Mouse (Mus musculus): ENCODE results near the gene Gart. TPM values are rescaled to one million over a fixed set of nuclear protein-coding genes. Genes with fewer than 3 reads are reported as not detected.

The Gart gene
- total and polyA plus RNA-seq, 3 experiments = 356 to 722 (median 517) TPM

DNA sequence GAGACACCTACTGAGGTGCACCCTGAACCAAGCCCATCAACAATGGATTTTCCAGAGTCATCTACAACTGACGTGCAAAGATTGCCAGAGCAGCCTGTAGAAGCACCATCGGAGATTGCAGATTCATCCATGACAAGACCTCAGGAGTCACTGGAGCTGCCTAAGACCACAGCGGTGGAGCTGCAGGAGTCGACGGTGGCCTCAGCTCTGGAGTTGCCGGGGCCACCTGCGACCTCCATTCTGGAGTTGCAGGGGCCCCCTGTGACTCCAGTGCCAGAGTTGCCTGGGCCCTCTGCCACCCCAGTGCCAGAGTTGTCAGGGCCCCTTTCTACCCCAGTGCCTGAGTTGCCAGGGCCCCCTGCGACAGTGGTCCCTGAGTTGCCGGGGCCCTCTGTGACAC, 8.5 kb upstream of the Gart start:
- dilution Hi-C loops (cut with MboI; ENCODE audit: extremely low pct_ligation_motif_present, extremely low pct_unique_long_range_greater_than_20kb, low sequenced_read_pairs) = no loop called here
- H3K27me3 ChIP-seq (replicated peaks) = no peaks in the 10 kb centered on the region
- TF ChIP-seq ZC3H11A (IDR thresholded peaks at IDR 0.05; ENCODE audit: low read depth, low read length) (no peak), E2F4 (IDR thresholded peaks at IDR 0.05; ENCODE audit: insufficient replicate concordance, low read depth, low read length) (no peak), SIN3A (IDR thresholded peaks at IDR 0.05; ENCODE audit: low read length) (no peak), CHD2 (IDR thresholded peaks at IDR 0.05; ENCODE audit: low read length) (no peak), RAD21 (IDR thresholded peaks at IDR 0.05; ENCODE audit: low read depth, low read length) (no peak), ZKSCAN1 (IDR thresholded peaks at IDR 0.05; ENCODE audit: borderline replicate concordance, low read depth, low read length) (no peak)

DNA sequence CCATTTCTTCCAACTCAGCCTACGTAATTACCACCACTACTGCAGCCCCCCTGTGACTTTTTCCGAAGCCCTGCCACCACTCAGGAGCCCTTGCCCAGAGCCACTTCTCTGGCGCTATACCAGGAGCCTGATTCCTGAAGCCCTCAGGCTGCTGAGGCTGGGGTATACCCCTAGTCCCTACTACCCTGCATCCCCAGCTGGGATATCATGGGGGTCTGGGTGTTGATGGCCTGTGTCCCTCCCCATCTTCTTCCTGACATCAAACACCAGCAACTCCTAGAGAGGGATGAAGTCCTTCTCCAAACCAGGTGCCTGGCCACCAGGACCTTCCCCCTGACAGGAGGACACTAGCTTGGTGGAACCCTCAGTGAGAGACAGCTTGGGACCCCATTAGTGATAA, 5.4 kb upstream of the Gart start:
- dilution Hi-C loops (cut with MboI; ENCODE audit: extremely low pct_ligation_motif_present, extremely low pct_unique_long_range_greater_than_20kb, low sequenced_read_pairs) (no loop called here), in situ Hi-C loops (cut with MboI; ENCODE audit: low pct_ligation_motif_present, low pct_unique_long_range_greater_than_20kb, low sequenced_read_pairs) (no loop called here)
- Histone ChIP-seq H3K9me3 (replicated peaks; ENCODE audit: low read length) (no peaks in the 10 kb centered on the region), H3K36me3 (replicated peaks in 1 of 2; ENCODE audit: control insufficient read depth in 1 of 2, insufficient read depth in 1 of 2, low read length in 1 of 2) (peaks cover 43 to 67% of the 10 kb centered on the region in 2 experiments), H3K4me3 (replicated peaks in 1 of 3; ENCODE audit: low read depth in 2 of 3, low read length in 2 of 3, poor library complexity in 1 of 3) (no peak overlapping the region), H3K4me1 (ENCODE audit: control insufficient read depth in 1 of 2, insufficient read depth in 2 of 2) (peaks cover 5 to 40% of the 10 kb centered on the region in 2 experiments; a peak in 3 of 4 replicates), H3K27me3 (replicated peaks) (no peaks in the 10 kb centered on the region), H3K79me2 (replicated peaks; ENCODE audit: control insufficient read depth, extremely low read depth, insufficient read depth, poor library complexity, severe bottlenecking) (peaks cover 86% of the 10 kb centered on the region), H3K4me2 (ENCODE audit: insufficient read depth, low read depth, poor library complexity, severe bottlenecking) (no peak overlapping the region), H3K9ac (ENCODE audit: insufficient read depth, low read depth) (no peak overlapping the region), H3K27ac (ENCODE audit: insufficient read depth, low read depth) (no peak overlapping the region)
- TF ChIP-seq POLR2A (IDR thresholded peaks at IDR 0.05; ENCODE audit: low read depth, low read length) = peak; percentile 37; the same call in 1 of the 2 replicates
- no peak for TF ChIP-seq CTCF (conservative IDR thresholded peaks at IDR 0.05 in 1 of 2, IDR thresholded peaks at IDR 0.05 in 1 of 2; ENCODE audit: low read depth in 2 of 2, low read length in 2 of 2)
- no peak for TF ChIP-seq ZMIZ1 (IDR thresholded peaks at IDR 0.05; ENCODE audit: low read depth, low read length)
- no peak for TF ChIP-seq TCF12 (IDR thresholded peaks at IDR 0.05; ENCODE audit: low read depth, low read length)
- no peak for TF ChIP-seq ZKSCAN1 (IDR thresholded peaks at IDR 0.05; ENCODE audit: borderline replicate concordance, low read depth, low read length)
- TF ChIP-seq JUND (conservative IDR thresholded peaks at IDR 0.05; ENCODE audit: low read depth, low read length) = no peak
- TF ChIP-seq CHD2 (IDR thresholded peaks at IDR 0.05; ENCODE audit: low read length) = no peak
- no peak for TF ChIP-seq USF1 (IDR thresholded peaks at IDR 0.05; ENCODE audit: low read depth, low read length)
- TF ChIP-seq UBTF (IDR thresholded peaks at IDR 0.05; ENCODE audit: low read depth, low read length) = no peak
- DNase-seq (ENCODE audit: extremely low read depth) = no peak

More for the DNA sequence above, 8.5 kb upstream of the Gart start:
- Histone ChIP-seq H3K36me3 (replicated peaks in 1 of 2; ENCODE audit: control insufficient read depth in 1 of 2, insufficient read depth in 1 of 2, low read length in 1 of 2) (peaks cover 74 to 93% of the 10 kb centered on the region in 2 experiments), H3K4me3 (replicated peaks in 1 of 3; ENCODE audit: low read depth in 2 of 3, low read length in 2 of 3, poor library complexity in 1 of 3) (no peak overlapping the region), H3K79me2 (replicated peaks; ENCODE audit: control insufficient read depth, extremely low read depth, insufficient read depth, poor library complexity, severe bottlenecking) (peaks cover 94% of the 10 kb centered on the region), H3K4me2 (ENCODE audit: insufficient read depth, low read depth, poor library complexity, severe bottlenecking) (no peak overlapping the region), H3K9ac (ENCODE audit: insufficient read depth, low read depth) (no peak overlapping the region), H3K9me3 (replicated peaks; ENCODE audit: low read length) (no peaks in the 10 kb centered on the region), H3K4me1 (ENCODE audit: control insufficient read depth in 1 of 2, insufficient read depth in 2 of 2) (peaks cover 5 to 34% of the 10 kb centered on the region in 2 experiments; a peak in 3 of 4 replicates), H3K27ac (ENCODE audit: insufficient read depth, low read depth) (no peak overlapping the region)
- no peak for DNase-seq (ENCODE audit: extremely low read depth)
- in situ Hi-C loops (cut with MboI; ENCODE audit: low pct_ligation_motif_present, low pct_unique_long_range_greater_than_20kb, low sequenced_read_pairs) = no loop called here

GRCm38 (mm10) chr16:91649781-91650180, 3.0 kb upstream of the Gart start:
- Histone ChIP-seq H3K27me3 (replicated peaks) (no peaks in the 10 kb centered on the region), H3K36me3 (replicated peaks in 1 of 2; ENCODE audit: control insufficient read depth in 1 of 2, insufficient read depth in 1 of 2, low read length in 1 of 2) (peaks cover 19 to 45% of the 10 kb centered on the region in 2 experiments)
- in situ Hi-C loops (cut with MboI; ENCODE audit: low pct_ligation_motif_present, low pct_unique_long_range_greater_than_20kb, low sequenced_read_pairs) = no loop called here

More at GRCm38 (mm10) chr16:91649781-91650180, 3.0 kb upstream of the Gart start:
- Histone ChIP-seq H3K9me3 (replicated peaks; ENCODE audit: low read length) (no peaks in the 10 kb centered on the region), H3K9ac (ENCODE audit: insufficient read depth, low read depth) (peak overlapping the region; percentile 43; the same call in 1 of the 2 replicates), H3K4me2 (ENCODE audit: insufficient read depth, low read depth, poor library complexity, severe bottlenecking) (peak overlapping the region; percentile 82; the same call in 1 of the 2 replicates), H3K4me1 (ENCODE audit: control insufficient read depth in 1 of 2, insufficient read depth in 2 of 2) (peaks cover 5 to 43% of the 10 kb centered on the region in 2 experiments; a peak in 3 of 4 replicates), H3K79me2 (replicated peaks; ENCODE audit: control insufficient read depth, extremely low read depth, insufficient read depth, poor library complexity, severe bottlenecking) (peaks cover 76% of the 10 kb centered on the region), H3K27ac (ENCODE audit: insufficient read depth, low read depth) (no peak overlapping the region), H3K4me3 (replicated peaks in 1 of 3; ENCODE audit: low read depth in 2 of 3, low read length in 2 of 3, poor library complexity in 1 of 3) (no peak overlapping the region)
- dilution Hi-C loops (cut with MboI; ENCODE audit: extremely low pct_ligation_motif_present, extremely low pct_unique_long_range_greater_than_20kb, low sequenced_read_pairs) = no loop called here
- no peak for DNase-seq (ENCODE audit: extremely low read depth)
- TF ChIP-seq CHD1 (IDR thresholded peaks at IDR 0.05; ENCODE audit: low read depth, low read length) = 0 out of 2 replicates have a peak, but pooled peaks have one; percentile 58
- TF ChIP-seq TCF12 (IDR thresholded peaks at IDR 0.05; ENCODE audit: low read depth, low read length) = no peak
